Mouse (Mus musculus) thymus, postnatal 14 days (tissue): ENCODE results near the gene Slc25a44.

Experiments
- DNase-seq: peaks from one replicate; pipeline ENCODE4 v3.0.0; 2021

Gene Slc25a44

GRCm38 (mm10) chr3:88364337-88364736 is 60.6 kb downstream of the Slc25a44 start, which contains the start of gene Paqr6:
TSS of gene Paqr6 (plus strand) at chr3:88364584.
- no peak for DNase-seq

- DNase-seq: no peak
These were observed 61.2 kb downstream of the Slc25a44 start for GRCm38 (mm10) chr3:88363700-88364099.

- no peak for DNase-seq
These were observed 63.2 kb downstream of the Slc25a44 start for GRCm38 (mm10) chr3:88361612-88362313.

DNA sequence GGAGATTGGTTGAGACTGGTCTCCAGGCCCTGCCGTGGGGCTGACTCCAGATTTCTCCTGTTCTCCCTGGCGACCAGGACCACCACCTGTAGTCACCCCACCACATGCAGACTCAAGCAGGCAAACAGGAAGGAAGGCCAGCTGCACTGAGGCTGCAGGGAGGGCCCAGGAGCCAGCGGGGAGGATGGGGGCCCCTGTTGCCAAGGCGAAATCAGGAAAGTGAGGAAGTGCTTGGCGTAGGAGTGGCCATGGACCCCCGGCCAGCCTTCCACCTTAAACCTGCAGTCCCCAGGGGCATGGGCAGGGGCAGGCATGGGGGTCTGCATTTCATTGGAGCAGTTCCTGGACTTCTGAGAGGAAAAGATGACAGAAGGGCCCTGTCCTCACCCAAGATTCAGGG is 63.8 kb downstream of the Slc25a44 start:
- peak; percentile 56 for DNase-seq
